Mouse (Mus musculus) heart, embryonic 10.5 days (tissue): ENCODE results near the gene Ppp1r3c. TPM values are rescaled to one million over a fixed set of nuclear protein-coding genes. Genes with fewer than 3 reads are reported as not detected.

Experiments used
- DNase-seq: peaks from one replicate; pipeline ENCODE4 v3.0.0-alpha.2; 2017; ENCODE audit warnings: low spot score
- H3K27ac ChIP-seq: fragments of 300-500 bp; sonication (generic); 2 replicates; pipeline ENCODE4 v1.5.1; 2016; ENCODE audit warnings: mild to moderate bottlenecking
- H3K27me3 ChIP-seq: fragments of 300-500 bp; sonication (generic); 2 replicates; pipeline ENCODE4 v1.6.1; 2016; ENCODE audit warnings: mild to moderate bottlenecking; ENCODE audit not compliant: poor library complexity, insufficient read depth, severe bottlenecking
- H3K36me3 ChIP-seq: fragments of 300-500 bp; sonication (generic); 2 replicates; pipeline ENCODE4 v1.6.1; 2016; ENCODE audit warnings: mild to moderate bottlenecking, moderate library complexity
- H3K4me1 ChIP-seq: fragments of 300-500 bp; sonication (generic); 2 replicates; pipeline ENCODE4 v1.6.1; 2016; ENCODE audit warnings: mild to moderate bottlenecking
- H3K4me3 ChIP-seq: fragments of 300-500 bp; sonication (generic); 2 replicates; pipeline ENCODE4 v1.5.1; 2016; ENCODE audit warnings: mild to moderate bottlenecking, moderate library complexity
- H3K9me3 ChIP-seq: fragments of 300-500 bp; sonication (generic); 2 replicates; pipeline ENCODE4 v1.6.1; 2016; ENCODE audit warnings: mild to moderate bottlenecking, moderate library complexity
- WGBS: fragments of 180-500 bp; shearing (Covaris S2); methylation state at CpG from one replicate; pipeline ENCODE4 v1.1.7; 2016; 5-methylcytosine and 5-hydroxymethylcytosine counted together
- polyA plus RNA-seq: library from polyadenylated mRNA; unstranded; fragments of >200 nt; fragmentation: Nextera tagmentation; extraction: Ambion mirVana; gene quantifications from 2 replicates; pipeline ENCODE4 v1.2.1, GENCODE M21; 2016

Gene Ppp1r3c
- polyA plus RNA-seq, 1 experiment from 2014 or later = 31.3 TPM

GRCm38 (mm10) chr19:36689205-36689604 is 47.2 kb downstream of the Ppp1r3c start:
- WGBS = 22% methylated on average over 5 of the region's 5 CpGs
- DNase-seq = no peak
- Histone ChIP-seq H3K27ac (peak overlapping the region; percentile 84), H3K9me3 (no peaks in the 10 kb centered on the region), H3K4me3 (0 out of 2 replicates have a peak overlapping the region, but pooled peaks have one; percentile 19), H3K27me3 (no peaks in the 10 kb centered on the region), H3K36me3 (no peaks in the 10 kb centered on the region), H3K4me1 (peaks cover 42% of the 10 kb centered on the region)

GRCm38 (mm10) chr19:36687843-36688637 is 48.4 kb downstream of the Ppp1r3c start:
- Histone ChIP-seq H3K4me1 (peaks cover 53% of the 10 kb centered on the region), H3K9me3 (no peaks in the 10 kb centered on the region), H3K27ac (peak overlapping the region; percentile 84), H3K4me3 (no peak overlapping the region), H3K27me3 (no peaks in the 10 kb centered on the region), H3K36me3 (no peaks in the 10 kb centered on the region)
- whole genome bisulfite sequencing = 67% methylated on average over 8 of the region's 8 CpGs
- DNase-seq = no peak

DNA sequence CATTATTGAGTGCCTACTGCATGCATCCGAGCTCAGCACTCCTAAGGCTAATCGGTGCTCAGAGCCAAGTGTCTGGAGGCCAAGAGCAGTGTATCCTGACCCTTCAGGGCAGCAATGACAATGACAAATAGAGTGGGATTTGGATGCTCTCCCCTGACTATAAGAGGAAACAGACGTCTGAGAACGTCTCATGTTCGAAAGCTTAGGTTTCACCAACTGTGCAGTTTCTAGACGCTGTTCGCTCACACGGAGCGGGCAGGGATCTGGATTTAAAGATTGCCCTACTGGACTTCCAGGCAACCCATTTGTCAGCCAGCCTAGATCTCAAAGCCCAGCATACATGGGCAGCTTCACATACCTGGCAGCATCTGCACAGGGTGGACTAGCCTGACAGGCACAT is 49.4 kb downstream of the Ppp1r3c start:
- Histone ChIP-seq H3K4me3 (no peak overlapping the region), H3K27ac (peak overlapping the region; percentile 84), H3K4me1 (peaks cover 59% of the 10 kb centered on the region), H3K9me3 (no peaks in the 10 kb centered on the region), H3K27me3 (no peaks in the 10 kb centered on the region), H3K36me3 (no peaks in the 10 kb centered on the region)
- DNase-seq = no peak
- 77% methylated on average over 9 of the region's 9 CpGs for WGBS

- no peak for DNase-seq
- WGBS = 81% methylated on average over 11 of the region's 11 CpGs
- H3K4me3 ChIP-seq = no peak overlapping the region
These were observed 50.4 kb downstream of the Ppp1r3c start for GRCm38 (mm10) chr19:36686016-36686415.

DNA sequence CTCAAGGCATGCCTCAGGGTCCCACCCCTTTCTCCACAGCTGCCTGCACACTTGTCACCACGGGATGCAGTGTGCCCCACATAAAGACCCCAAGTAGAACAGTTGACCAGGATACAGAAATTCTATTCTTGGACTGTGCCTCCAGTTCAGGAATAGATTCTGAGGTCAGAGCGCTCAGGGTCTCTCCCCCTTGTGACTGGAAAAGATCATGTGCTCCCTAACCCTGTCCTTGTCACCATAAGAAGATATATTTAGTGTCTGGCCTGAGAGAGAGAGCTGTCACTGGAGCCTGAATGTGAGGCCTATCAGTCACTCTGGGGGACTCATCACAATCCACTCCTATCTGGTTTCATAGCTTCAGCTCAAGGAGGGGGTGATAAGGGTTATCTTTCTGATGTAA is 53.9 kb downstream of the Ppp1r3c start:
- 36% methylated on average over 2 of the region's 2 CpGs for WGBS
- peak; percentile 91 for DNase-seq
- H3K4me3 ChIP-seq = no peak overlapping the region
- no peaks in the 10 kb centered on the region for H3K36me3 ChIP-seq
- H3K4me1 ChIP-seq = peaks cover 63% of the 10 kb centered on the region
- no peaks in the 10 kb centered on the region for H3K9me3 ChIP-seq
- H3K27ac ChIP-seq = peak overlapping the region; percentile 87
- no peaks in the 10 kb centered on the region for H3K27me3 ChIP-seq

More at GRCm38 (mm10) chr19:36686016-36686415, 50.4 kb downstream of the Ppp1r3c start:
- Histone ChIP-seq H3K36me3 (no peaks in the 10 kb centered on the region), H3K27me3 (no peaks in the 10 kb centered on the region), H3K9me3 (no peaks in the 10 kb centered on the region), H3K4me1 (peaks cover 67% of the 10 kb centered on the region), H3K27ac (peak overlapping the region; percentile 1; the same call in 1 of the 2 replicates)

Other genes with a start within 250 kb of the Ppp1r3c start
- 6.7 and 11.4 TPM in 2 replicates for gene Hectd2, start 182.0 kb downstream of the Ppp1r3c start, polyA plus RNA-seq
- gene Tnks2, start 97.6 kb upstream of the Ppp1r3c start, polyA plus RNA-seq = 57.2 and 57.3 TPM in 2 replicates
- 4.7 and 5.0 TPM in 2 replicates for gene Fgfbp3, start 183.0 kb upstream of the Ppp1r3c start, polyA plus RNA-seq
- gene Btaf1, start 189.4 kb upstream of the Ppp1r3c start, polyA plus RNA-seq = 13.6 TPM in 2 replicates